Mouse (Mus musculus): ENCODE data around the gene Dynlt1b. TPM values are rescaled to one million over a fixed set of nuclear protein-coding genes. Genes with fewer than 3 reads are reported as not detected.
A peak's percentile ranks its signal among the peaks of the same experiment; 100 is the strongest.
"Not testable (repeated sequence)": the region's sequence is repeated elsewhere in the genome, so short reads cannot be mapped to it uniquely, and the experiment has no call there.

Dynlt1b gene
- total RNA-seq (2017) = 93.0 to 145 TPM (median 122 TPM) in 3 replicates

- ATAC-seq (replicated peaks; ENCODE audit: insufficient number of reproducible peaks, low FRiP score, low TSS enrichment, poor library complexity, severe bottlenecking) = peak; percentile 89
Observed at GRCm38 (mm10) chr17:6429945-6430344, at the start of gene Dynlt1b. Gene Dynlt1b (plus strand): TSS chr17:6430112.

- ATAC-seq (replicated peaks; ENCODE audit: insufficient number of reproducible peaks, low FRiP score, low TSS enrichment, poor library complexity, severe bottlenecking) = not testable (repeated sequence)
Observed at GRCm38 (mm10) chr17:6380182-6380841, 49.6 kb upstream of the Dynlt1b start.

DNA sequence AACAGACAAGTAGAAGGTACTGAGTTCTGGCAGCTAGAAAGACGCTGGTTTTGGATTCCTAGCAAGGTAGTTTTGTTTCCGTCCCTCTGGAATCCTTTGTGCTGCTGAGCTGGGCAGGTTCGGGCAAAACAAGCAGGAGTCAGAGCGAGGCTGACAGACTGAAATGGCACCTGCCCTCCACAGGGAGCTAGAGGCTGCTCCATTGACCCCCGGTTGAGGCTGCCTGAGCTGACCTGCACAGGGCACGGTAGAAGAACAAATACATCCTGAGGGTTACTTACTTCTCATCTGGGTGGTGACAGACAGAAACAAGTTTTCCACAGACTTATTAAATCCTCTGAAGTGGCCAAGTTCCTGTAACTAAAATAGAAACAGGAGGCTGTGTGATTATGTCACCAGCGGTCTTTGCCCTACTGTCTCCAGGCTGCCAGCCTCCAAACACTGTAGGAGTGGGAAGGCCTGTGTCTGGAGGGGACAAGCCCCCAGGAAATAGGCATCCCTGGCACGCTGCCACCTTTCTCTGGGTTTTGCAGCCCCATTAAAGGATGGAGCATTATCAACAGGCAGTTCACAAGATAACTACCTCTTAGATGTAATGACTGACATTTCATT lies 48.7 kb upstream of the Dynlt1b start:
- not testable (repeated sequence) for ATAC-seq (replicated peaks; ENCODE audit: insufficient number of reproducible peaks, low FRiP score, low TSS enrichment, poor library complexity, severe bottlenecking)

DNA sequence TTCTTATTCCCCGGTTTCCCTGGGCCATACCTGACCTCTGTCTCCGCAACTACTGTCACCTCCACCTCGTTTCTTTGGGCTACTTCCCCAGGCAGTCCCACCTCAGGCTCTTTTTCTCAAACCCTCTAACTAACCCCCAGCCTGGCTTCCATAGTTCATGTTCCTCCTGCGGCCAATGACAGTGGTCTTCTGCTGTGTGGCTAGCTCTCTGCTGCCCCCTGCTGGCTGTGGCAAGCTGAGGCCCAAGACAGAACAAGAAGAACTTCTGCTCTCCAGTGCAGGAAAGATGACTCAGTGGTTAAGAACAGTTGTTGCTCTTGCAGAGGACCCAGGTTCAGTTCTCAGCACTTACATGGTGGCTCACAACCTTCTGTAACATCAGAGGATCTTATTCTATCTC lies 43.0 kb upstream of the Dynlt1b start:
- ATAC-seq (replicated peaks; ENCODE audit: insufficient number of reproducible peaks, low FRiP score, low TSS enrichment, poor library complexity, severe bottlenecking) = peak; percentile 78

DNA sequence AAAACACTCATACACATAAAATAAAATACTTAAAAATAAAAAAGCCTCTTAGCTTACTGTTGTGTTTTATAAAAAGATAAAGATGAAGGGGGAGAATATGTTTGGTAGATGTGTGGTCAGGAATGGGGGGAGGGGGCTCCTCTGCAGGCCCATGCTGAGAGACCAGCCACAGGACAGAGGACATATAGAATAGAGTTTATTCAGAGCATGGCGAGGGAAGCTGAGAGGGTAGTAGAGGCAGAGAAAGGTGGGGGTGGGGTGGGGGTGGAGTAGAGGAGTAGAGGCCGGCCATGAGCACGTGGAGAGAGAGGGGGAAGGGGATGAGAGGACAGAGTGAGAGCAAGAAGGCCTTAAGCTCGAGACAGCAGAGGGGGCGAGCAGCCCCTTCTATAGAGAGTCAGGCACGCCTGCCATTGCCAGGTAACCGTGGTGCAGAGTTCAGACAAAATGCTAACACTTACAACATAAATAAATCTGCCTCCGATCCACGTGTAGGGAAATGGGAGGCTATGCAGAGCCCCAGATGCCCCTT lies 42.5 kb upstream of the Dynlt1b start:
- ATAC-seq (replicated peaks; ENCODE audit: insufficient number of reproducible peaks, low FRiP score, low TSS enrichment, poor library complexity, severe bottlenecking) = not testable (repeated sequence)

DNA sequence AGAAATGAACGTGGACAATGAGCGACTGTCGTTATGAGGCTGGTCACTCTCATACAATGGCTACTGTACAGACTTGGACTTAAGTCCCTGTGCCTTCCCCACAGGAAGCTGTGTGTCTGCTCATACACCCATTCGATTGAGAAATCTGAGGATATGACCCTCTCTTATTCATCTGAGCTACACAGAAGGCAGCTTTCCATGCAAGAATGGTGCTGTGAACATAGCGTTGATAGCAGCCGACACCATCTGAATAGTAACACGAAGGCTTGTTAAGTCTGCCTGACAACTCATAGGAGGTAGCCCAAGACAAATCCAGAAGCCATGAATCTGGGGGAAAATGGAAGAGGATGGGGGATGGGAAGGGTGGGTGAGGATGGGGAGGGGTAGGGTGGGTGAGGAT lies 40.4 kb upstream of the Dynlt1b start:
- not testable (repeated sequence) for ATAC-seq (replicated peaks; ENCODE audit: insufficient number of reproducible peaks, low FRiP score, low TSS enrichment, poor library complexity, severe bottlenecking)

DNA sequence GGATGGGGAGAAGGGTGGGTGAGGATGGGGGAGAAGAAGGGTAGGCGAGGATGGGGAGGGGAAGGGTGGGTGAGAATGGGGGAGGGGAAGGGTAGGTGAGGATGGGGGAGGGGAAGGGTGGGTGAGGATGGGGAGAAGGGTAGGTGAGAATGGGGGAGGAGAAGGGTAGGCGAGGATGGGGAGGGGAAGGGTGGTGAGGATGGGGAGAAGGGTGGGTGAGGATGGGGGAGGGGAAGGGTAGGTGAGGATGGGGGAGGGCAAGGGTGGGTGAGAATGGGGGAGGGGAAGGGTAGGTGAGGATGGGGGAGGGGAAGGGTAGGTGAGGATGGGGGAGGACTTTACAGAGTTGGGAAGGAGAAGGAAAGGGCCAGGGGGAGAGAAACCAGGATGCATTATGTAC lies 39.2 kb upstream of the Dynlt1b start:
- ATAC-seq (replicated peaks; ENCODE audit: insufficient number of reproducible peaks, low FRiP score, low TSS enrichment, poor library complexity, severe bottlenecking) = not testable (repeated sequence)

DNA sequence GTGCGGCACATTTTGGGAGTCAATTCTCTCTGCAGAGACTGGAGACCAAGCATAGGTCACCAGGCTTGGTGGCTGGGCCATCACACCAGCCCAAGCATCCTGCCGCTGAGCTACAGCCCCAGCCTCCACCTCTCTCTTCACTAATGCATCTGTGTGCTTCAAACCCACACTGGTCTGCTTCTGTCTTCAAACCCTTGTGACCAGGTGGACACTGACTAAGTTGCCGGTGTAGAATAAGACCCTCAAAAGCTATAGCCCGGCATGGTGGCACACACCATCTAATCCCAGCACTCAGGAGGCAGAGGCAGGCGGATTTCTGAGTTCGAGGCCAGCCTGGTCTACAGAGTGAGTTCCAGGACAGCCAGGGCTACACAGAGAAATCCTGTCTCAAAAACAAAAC lies 38.2 kb upstream of the Dynlt1b start:
- ATAC-seq (replicated peaks; ENCODE audit: insufficient number of reproducible peaks, low FRiP score, low TSS enrichment, poor library complexity, severe bottlenecking) = not testable (repeated sequence)

GRCm38 (mm10) chr17:6392473-6393340 lies 37.2 kb upstream of the Dynlt1b start:
- peak; percentile 38; the same call in 1 of the 2 replicates for ATAC-seq (replicated peaks; ENCODE audit: insufficient number of reproducible peaks, low FRiP score, low TSS enrichment, poor library complexity, severe bottlenecking)

- ATAC-seq (replicated peaks; ENCODE audit: insufficient number of reproducible peaks, low FRiP score, low TSS enrichment, poor library complexity, severe bottlenecking) = not testable (repeated sequence)
Observed at GRCm38 (mm10) chr17:6398079-6398478, 31.8 kb upstream of the Dynlt1b start.

- ATAC-seq (replicated peaks; ENCODE audit: insufficient number of reproducible peaks, low FRiP score, low TSS enrichment, poor library complexity, severe bottlenecking) = not testable (repeated sequence)
Observed at GRCm38 (mm10) chr17:6398816-6399215, 31.1 kb upstream of the Dynlt1b start.

DNA sequence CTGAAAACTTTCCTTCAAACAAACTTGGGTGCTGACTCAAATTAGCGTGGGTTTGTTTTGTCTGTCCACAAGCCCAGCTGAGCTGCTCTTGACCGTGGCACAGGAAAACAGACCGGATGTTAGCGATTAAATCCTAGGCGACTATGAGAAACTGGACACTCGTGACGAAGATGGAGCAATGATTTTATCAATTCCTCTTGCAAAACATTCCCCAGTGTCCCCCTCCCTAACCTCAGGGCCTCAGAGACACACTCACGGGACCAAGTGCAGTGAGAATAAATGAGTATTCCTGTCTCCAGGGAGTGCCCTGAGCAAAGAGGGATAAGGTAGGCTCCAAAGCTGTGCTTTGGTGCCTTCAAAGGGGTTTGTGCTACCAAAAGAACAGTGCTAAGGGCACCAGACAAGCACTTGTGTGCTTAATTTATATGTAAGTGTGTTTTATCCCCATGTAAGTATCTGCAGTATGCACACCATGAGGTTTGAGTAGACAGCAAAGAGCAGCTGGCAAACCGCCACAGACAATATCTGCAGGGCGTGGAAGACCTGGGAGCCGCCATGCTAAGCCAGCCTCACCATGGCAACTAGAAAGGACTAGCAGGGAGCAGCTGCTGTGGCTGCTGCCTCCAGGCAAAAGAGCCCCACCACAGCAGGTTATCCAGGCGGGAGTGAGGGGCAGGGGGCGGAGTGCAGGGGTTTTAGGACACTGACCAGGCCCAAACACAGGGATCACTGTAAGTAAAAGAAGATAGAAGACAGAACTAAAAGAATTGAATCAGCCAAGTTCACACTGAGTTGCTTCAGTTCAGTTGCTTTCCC lies 30.4 kb upstream of the Dynlt1b start:
- ATAC-seq (replicated peaks; ENCODE audit: insufficient number of reproducible peaks, low FRiP score, low TSS enrichment, poor library complexity, severe bottlenecking) = not testable (repeated sequence)

GRCm38 (mm10) chr17:6400097-6400489 lies 29.8 kb upstream of the Dynlt1b start:
- ATAC-seq (replicated peaks; ENCODE audit: insufficient number of reproducible peaks, low FRiP score, low TSS enrichment, poor library complexity, severe bottlenecking) = not testable (repeated sequence)

GRCm38 (mm10) chr17:6404493-6404892 lies 25.4 kb upstream of the Dynlt1b start:
- ATAC-seq (replicated peaks; ENCODE audit: insufficient number of reproducible peaks, low FRiP score, low TSS enrichment, poor library complexity, severe bottlenecking) = not testable (repeated sequence)

DNA sequence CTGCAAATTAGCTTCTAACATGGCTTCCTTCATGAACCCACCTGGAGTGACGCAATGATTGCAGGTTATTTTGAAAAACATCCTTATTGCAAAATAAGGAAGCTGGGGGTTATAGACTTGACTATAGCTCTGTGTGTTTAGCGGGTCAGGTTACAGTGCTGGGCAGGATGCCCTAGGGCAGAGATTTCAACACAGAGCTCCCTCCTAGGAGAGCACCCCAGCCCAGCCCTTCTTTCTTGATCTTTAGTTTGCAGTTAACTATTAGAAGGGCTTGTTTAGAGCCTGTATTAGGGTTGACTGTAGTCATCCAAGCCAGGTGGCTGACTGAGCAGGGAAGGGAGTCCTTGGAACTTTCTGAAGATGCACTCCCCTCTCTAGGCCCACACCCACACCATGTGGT lies 22.9 kb upstream of the Dynlt1b start:
- not testable (repeated sequence) for ATAC-seq (replicated peaks; ENCODE audit: insufficient number of reproducible peaks, low FRiP score, low TSS enrichment, poor library complexity, severe bottlenecking)

DNA sequence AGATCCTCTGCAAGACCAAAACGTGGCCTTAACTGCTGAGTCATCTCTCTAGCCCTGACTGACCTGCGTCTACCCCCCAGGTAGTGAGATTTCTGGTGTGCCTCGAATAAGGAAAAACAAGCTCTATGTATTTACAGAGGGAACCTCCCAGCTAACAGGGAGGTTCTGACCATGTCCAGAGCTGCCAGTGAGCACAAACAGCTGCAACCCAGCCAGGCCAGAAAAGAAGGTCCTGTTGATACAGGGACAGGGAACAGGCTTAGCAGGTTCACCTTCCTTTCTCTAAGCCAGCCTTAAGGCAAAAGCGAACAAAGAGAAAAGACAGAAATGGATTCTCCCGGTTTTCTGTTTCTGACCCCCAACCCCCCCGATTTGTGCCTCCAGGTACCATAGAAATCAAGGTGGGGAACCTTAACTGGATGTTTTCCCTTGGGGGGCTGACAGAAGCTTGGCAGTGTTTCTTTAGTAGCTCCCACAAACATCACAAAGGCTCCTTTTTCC lies 19.1 kb upstream of the Dynlt1b start:
- ATAC-seq (replicated peaks; ENCODE audit: insufficient number of reproducible peaks, low FRiP score, low TSS enrichment, poor library complexity, severe bottlenecking) = not testable (repeated sequence)

DNA sequence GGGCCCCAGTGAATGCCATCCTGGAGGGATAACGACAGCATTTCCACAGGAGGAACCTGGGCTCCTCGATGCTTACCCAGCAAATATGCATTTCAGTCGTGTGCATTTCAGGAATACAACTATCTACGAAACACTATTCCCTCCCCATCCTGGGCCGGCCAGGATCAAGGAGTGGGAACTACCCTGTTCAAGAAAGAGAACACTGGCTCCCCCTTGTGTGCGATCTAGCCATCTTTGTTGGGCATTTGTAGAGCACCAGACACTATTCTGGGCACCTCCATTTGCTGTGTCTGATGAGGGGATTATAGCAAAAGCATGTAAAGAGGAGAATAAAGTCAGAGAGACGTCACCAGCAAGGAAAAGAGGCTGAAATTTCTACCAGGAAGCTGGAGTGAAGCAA lies 12.8 kb upstream of the Dynlt1b start:
- not testable (repeated sequence) for ATAC-seq (replicated peaks; ENCODE audit: insufficient number of reproducible peaks, low FRiP score, low TSS enrichment, poor library complexity, severe bottlenecking)

- not testable (repeated sequence) for ATAC-seq (replicated peaks; ENCODE audit: insufficient number of reproducible peaks, low FRiP score, low TSS enrichment, poor library complexity, severe bottlenecking)
Observed at GRCm38 (mm10) chr17:6420557-6420956, 9.4 kb upstream of the Dynlt1b start.

Measured in monocyte, adult 5-6 weeks (primary cell).